Mouse (Mus musculus) left cerebral cortex, adult 18-20 months (tissue): Measurements from ENCODE around the gene Hist1h2bf. TPM values are rescaled to one million over a fixed set of nuclear protein-coding genes. Genes with fewer than 3 reads are reported as not detected.

ENCODE experiments used
- DNase-seq, 2 experiments: peaks; one replicate each; pipeline ENCODE4 v3.0.0; 2021 to 2022; ENCODE audit warnings: low spot score in 2 of 2, mixed read lengths in 1 of 2
- microRNA-seq, 2 experiments: library from miRNA; unstranded; fragments of <30 nt; microRNA quantifications; one replicate each; pipeline ENCODE4 v1.2.0; 2021
- total RNA-seq, 2 experiments: library from RNA; stranded (reverse); gene quantifications; 2 replicates each; pipeline ENCODE4 v1.2.3; 2021

Gene Hist1h2bf
- total RNA-seq, 2 experiments from 2014 or later: 14.7 to 26.1 TPM

GRCm38 (mm10) chr13:23530901-23531875 is 42.8 kb downstream of the Hist1h2bf start, which contains the start of gene Hist1h4h:
Gene Hist1h4h (plus strand): TSS chr13:23531050.
- peak; percentile 95 to 96 for DNase-seq

- DNase-seq: peak; percentile 60 to 65
Observed at GRCm38 (mm10) chr13:23530181-23530900, 43.7 kb downstream of the Hist1h2bf start.

- no peak for DNase-seq
Observed at GRCm38 (mm10) chr13:23529480-23530165, 44.4 kb downstream of the Hist1h2bf start.

GRCm38 (mm10) chr13:23529005-23529404 is 45.0 kb downstream of the Hist1h2bf start:
- no peak for DNase-seq

GRCm38 (mm10) chr13:23526312-23526711 is 47.7 kb downstream of the Hist1h2bf start:
- DNase-seq: peak; percentile 91 to 94

GRCm38 (mm10) chr13:23525901-23526300 is 48.1 kb downstream of the Hist1h2bf start:
- DNase-seq: no peak

GRCm38 (mm10) chr13:23524654-23525053 is 49.3 kb downstream of the Hist1h2bf start:
- DNase-seq: peak; percentile 63 to 75

- DNase-seq: no peak
Observed at GRCm38 (mm10) chr13:23523976-23524375, 50.0 kb downstream of the Hist1h2bf start.

Small RNA genes within 50 kb of the gene (microRNA-seq; reads per million reads assigned to microRNA genes)
- gene Gm44297 (0 reads per million in 2 experiments), gene Gm44359 (0 reads per million in 2 experiments), gene Gm44394 (0 reads per million in 2 experiments)

Other genes with a start within 250 kb of the Hist1h2bf start
- 10 to 100 TPM; 29.5 to 31.7 TPM for gene Zfp322a, start 205.0 kb downstream of the Hist1h2bf start, total RNA-seq
- gene Abt1, start 150.3 kb downstream of the Hist1h2bf start, total RNA-seq: 1 to 10 TPM; 9.0 to 9.5 TPM
- not detected for gene Btn1a1, start 108.3 kb downstream of the Hist1h2bf start, total RNA-seq
- gene Btn2a2, start 85.3 kb downstream of the Hist1h2bf start, total RNA-seq: 1 to 10 TPM; 1.3 to 1.9 TPM
- 100 to 1,000 TPM; 329 to 333 TPM for gene Hist1h4h, start 43.1 kb downstream of the Hist1h2bf start, total RNA-seq
- 1 to 10 TPM; 1.5 to 3.4 TPM for gene Hist1h2af, start 40.3 kb downstream of the Hist1h2bf start, total RNA-seq
- gene Hist1h3g, start 38.8 kb downstream of the Hist1h2bf start, total RNA-seq: 1 to 10 TPM; 3.1 to 3.5 TPM
- under 1 TPM; 0.54 to 0.67 TPM for gene Hist1h2bh, start 30.8 kb downstream of the Hist1h2bf start, total RNA-seq
- gene Hist1h3f, start 30.1 kb downstream of the Hist1h2bf start, total RNA-seq: 10 to 100 TPM; 16.3 to 17.0 TPM
- gene Hist1h4f, start 22.5 kb downstream of the Hist1h2bf start, total RNA-seq: 100 to 1,000 TPM; 168 to 177 TPM
- gene Hist1h1d, start 20.9 kb downstream of the Hist1h2bf start, total RNA-seq: 1 to 10 TPM; 3.1 to 3.7 TPM
- gene Hist1h3e, start 11.8 kb downstream of the Hist1h2bf start, total RNA-seq: 10 to 100 TPM; 47.4 to 48.5 TPM
- 1 to 10 TPM; 4.3 to 7.1 TPM for gene Hist1h2ae, start 3.0 kb downstream of the Hist1h2bf start, total RNA-seq
- gene Hist1h2bg, start 2.8 kb downstream of the Hist1h2bf start, total RNA-seq: 10 to 100 TPM; 61.6 to 70.8 TPM
- gene Hist1h2ad, start 185 bp upstream of the Hist1h2bf start, total RNA-seq: 10 to 100 TPM in 1 of 2 experiments, 1 to 10 TPM in 1; 6.3 to 11.0 TPM
- gene Hist1h3d, start 1.6 kb upstream of the Hist1h2bf start, total RNA-seq: 10 to 100 TPM in 1 of 2 experiments, 1 to 10 TPM in 1; 9.3 to 10.4 TPM
- gene Hist1h4d, start 7.4 kb upstream of the Hist1h2bf start, total RNA-seq: 100 to 1,000 TPM; 166 to 191 TPM
- gene Hist1h2be, start 46.9 kb upstream of the Hist1h2bf start, total RNA-seq: 1 to 10 TPM; 7.9 TPM
- gene Hist1h1e, start 48.4 kb upstream of the Hist1h2bf start, total RNA-seq: 10 to 100 TPM; 49.2 to 54.0 TPM
- gene Hist1h2ac, start 109.8 kb upstream of the Hist1h2bf start, total RNA-seq: 1 to 10 TPM; 2.4 to 2.5 TPM
- gene Hist1h2bc, start 110.0 kb upstream of the Hist1h2bf start, total RNA-seq: 10 to 100 TPM; 29.7 to 32.4 TPM
- gene Hist1h1t, start 121.6 kb upstream of the Hist1h2bf start, total RNA-seq: not detected
- 100 to 1,000 TPM; 114 to 117 TPM for gene Hist1h4c, start 124.3 kb upstream of the Hist1h2bf start, total RNA-seq
- gene Hfe, start 136.7 kb upstream of the Hist1h2bf start, total RNA-seq: 1 to 10 TPM; 3.4 to 3.9 TPM
- gene Hist1h1c, start 164.6 kb upstream of the Hist1h2bf start, total RNA-seq: 10 to 100 TPM; 55.8 to 61.1 TPM
- not detected for gene Hist1h3c, start 171.4 kb upstream of the Hist1h2bf start, total RNA-seq
- 10 to 100 TPM; 17.8 to 19.6 TPM for gene Hist1h2bb, start 172.5 kb upstream of the Hist1h2bf start, total RNA-seq
- 10 to 100 TPM; 17.2 to 22.5 TPM for gene Hist1h2ab, start 176.9 kb upstream of the Hist1h2bf start, total RNA-seq
- gene Hist1h3b, start 178.1 kb upstream of the Hist1h2bf start, total RNA-seq: 1 to 10 TPM; 4.3 to 9.9 TPM
- gene Hist1h4b, start 182.8 kb upstream of the Hist1h2bf start, total RNA-seq: 10 to 100 TPM; 92.6 to 94.4 TPM
- 10 to 100 TPM; 64.4 to 74.0 TPM for gene Hist1h4a, start 187.0 kb upstream of the Hist1h2bf start, total RNA-seq
- gene Hist1h3a, start 188.2 kb upstream of the Hist1h2bf start, total RNA-seq: 10 to 100 TPM; 42.3 to 45.0 TPM
- 10 to 100 TPM; 24.9 to 25.2 TPM for gene Hist1h1a, start 189.5 kb upstream of the Hist1h2bf start, total RNA-seq
- not detected for gene Trim38, start 195.7 kb upstream of the Hist1h2bf start, total RNA-seq
- gene Slc17a2, start 232.8 kb upstream of the Hist1h2bf start, total RNA-seq: not detected